Mouse (Mus musculus) small intestine, adult 2 months (tissue): ENCODE data around the gene Zfp287.

ENCODE experiments used
- CTCF ChIP-seq: fragments of 200-500 bp; IDR thresholded peaks from 2 replicates; pipeline ENCODE4 v1.5.1; 2012; ENCODE audit warnings: low read depth, mild to moderate bottlenecking, control low read depth, inconsistent platforms, low read length, moderate library complexity, mixed read lengths; ENCODE audit not compliant: insufficient replicate concordance, insufficient read length; ENCODE audit errors: extremely low read depth
- POLR2A ChIP-seq: fragments of 200-500 bp; IDR thresholded peaks from 2 replicates; pipeline ENCODE4 v1.6.1; 2012; ENCODE audit warnings: low read depth, mild to moderate bottlenecking, control low read depth, inconsistent platforms, low read length, moderate library complexity

DNA sequence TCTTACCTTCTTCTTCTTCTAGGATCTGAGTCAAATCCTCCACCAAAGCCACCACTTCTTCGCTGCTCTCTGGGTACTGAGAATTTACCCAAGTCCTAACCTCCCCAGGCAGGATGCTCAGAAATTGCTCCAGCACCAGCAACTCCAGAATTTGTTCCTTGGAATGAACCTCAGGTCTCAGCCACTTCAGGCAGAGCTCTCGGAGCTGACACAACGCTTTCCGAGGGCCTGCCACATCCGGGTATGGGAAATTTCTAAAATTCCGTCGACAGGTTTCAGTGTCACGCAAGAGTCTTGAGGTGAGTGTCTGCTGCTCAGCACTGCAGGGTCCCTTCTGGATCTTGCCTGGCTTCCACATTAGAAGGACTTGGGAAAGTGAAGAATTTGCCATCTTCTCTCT is 3.4 kb downstream of the Zfp287 start:
- TF ChIP-seq CTCF (no peak), POLR2A (no peak)
